Mouse (Mus musculus) bone marrow, adult 2 months (tissue): ENCODE data around the gene Memo1.

Experiments
- CTCF ChIP-seq: fragments of 200-500 bp; IDR thresholded peaks from 2 replicates; pipeline ENCODE4 v1.5.1; 2011; ENCODE audit warnings: low read length, control low read depth; ENCODE audit not compliant: control insufficient read depth, insufficient read depth
- POLR2A ChIP-seq: fragments of 200-500 bp; IDR thresholded peaks from 2 replicates; pipeline ENCODE4 v1.6.1; 2011; ENCODE audit warnings: low read depth, mild to moderate bottlenecking, control low read depth, low read length, borderline replicate concordance; ENCODE audit not compliant: control insufficient read depth

- no peak for TF ChIP-seq CTCF
- no peak for TF ChIP-seq POLR2A
Observed at GRCm38 (mm10) chr17:74341151-74341550, 45.8 kb upstream of the Memo1 start.
